Mouse (Mus musculus) bone marrow macrophage, adult 2 months (primary cell): ENCODE data around the gene Bglap3.

Source experiments
- CTCF ChIP-seq: IDR thresholded peaks from 2 replicates; pipeline ENCODE4 v1.5.1; 2012; ENCODE audit warnings: low read depth, mild to moderate bottlenecking, low read length, moderate library complexity
- POLR2A ChIP-seq: IDR thresholded peaks from 2 replicates; pipeline ENCODE4 v1.6.1; 2012; ENCODE audit warnings: mild to moderate bottlenecking, low read depth, low read length, borderline replicate concordance

DNA sequence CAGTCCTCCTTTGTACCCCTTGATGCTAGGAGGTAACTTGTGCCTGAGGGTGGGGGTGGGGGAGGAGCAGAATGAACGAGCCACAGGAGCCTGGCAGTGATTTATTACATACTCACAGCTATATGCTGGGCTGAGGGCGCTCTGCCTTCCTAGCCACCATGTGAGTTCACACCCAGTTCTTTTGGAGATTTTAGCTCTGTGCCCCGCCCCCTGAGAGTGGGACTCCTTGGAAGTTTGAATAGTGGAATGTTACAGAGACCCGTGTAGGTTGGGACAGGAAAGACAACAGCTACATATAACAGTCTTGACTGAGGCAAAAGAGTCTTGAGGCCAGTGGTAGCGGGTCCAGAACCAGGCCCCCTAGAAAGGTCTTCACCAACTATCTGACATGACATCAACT lies 43.6 kb downstream of the Bglap3 start:
- no peak for TF ChIP-seq CTCF
- TF ChIP-seq POLR2A, result no peak
